Mouse (Mus musculus) stomach, postnatal 0 days (tissue): ENCODE data around the gene Vdr. TPM values are rescaled to one million over a fixed set of nuclear protein-coding genes. Genes with fewer than 3 reads are reported as not detected.
A peak's percentile ranks its signal among the peaks of the same experiment; 100 is the strongest.

Experiments
- ATAC-seq: fragments of 200-750 bp; cut with Nextera tagmentation; 2 replicates; pipeline ENCODE4 v1.8.0; 2017; ENCODE audit not compliant: low FRiP score, low TSS enrichment
- DNase-seq: peaks from one replicate; pipeline ENCODE4 v3.0.0-alpha.2; 2016; ENCODE audit warnings: low spot score
- H3K27ac ChIP-seq: fragments of 300-500 bp; sonication (generic); replicated peaks from 2 replicates; pipeline ENCODE4 v1.5.1; 2014; ENCODE audit warnings: mild to moderate bottlenecking, control low read depth
- H3K27me3 ChIP-seq: fragments of 300-500 bp; sonication (generic); 2 replicates; pipeline ENCODE4 v1.6.1; 2014; ENCODE audit warnings: low read length; ENCODE audit not compliant: control insufficient read depth, insufficient read depth
- H3K36me3 ChIP-seq: fragments of 300-500 bp; sonication (generic); 2 replicates; pipeline ENCODE4 v1.6.1; 2014; ENCODE audit warnings: low read length, mixed read lengths; ENCODE audit not compliant: control insufficient read depth, insufficient read depth
- H3K4me1 ChIP-seq: fragments of 300-500 bp; sonication (generic); replicated peaks from 2 replicates; pipeline ENCODE4 v1.6.1; 2014; ENCODE audit warnings: antibody characterized with exemption; ENCODE audit not compliant: control insufficient read depth, insufficient read depth
- H3K4me2 ChIP-seq: fragments of 300-500 bp; sonication (generic); replicated peaks from 2 replicates; pipeline ENCODE4 v1.6.1; 2014; ENCODE audit warnings: low read depth, mild to moderate bottlenecking, control low read depth, moderate library complexity
- H3K4me3 ChIP-seq: fragments of 300-500 bp; sonication (generic); 2 replicates; pipeline ENCODE4 v1.5.1; 2014; ENCODE audit warnings: low read depth, low read length, control low read depth
- H3K9ac ChIP-seq: fragments of 300-500 bp; sonication (generic); 2 replicates; pipeline ENCODE4 v1.6.1; 2014; ENCODE audit warnings: mild to moderate bottlenecking, low read length, control low read depth, mixed read lengths
- H3K9me3 ChIP-seq: fragments of 300-500 bp; sonication (generic); 2 replicates; pipeline ENCODE4 v1.6.1; 2016; ENCODE audit warnings: low read length; ENCODE audit not compliant: control insufficient read depth
- CTCF ChIP-seq: IDR thresholded peaks from 2 replicates; pipeline ENCODE4 v1.5.1; 2016; ENCODE audit warnings: antibody characterized with exemption, low read depth, mild to moderate bottlenecking, moderate library complexity
- EP300 ChIP-seq: optimal IDR thresholded peaks from 2 replicates; pipeline ENCODE3; 2016; ENCODE audit warnings: antibody characterized with exemption
- WGBS: fragments of 180-500 bp; shearing (Covaris S2); extraction: QIAGEN DNeasy Blood & Tissue Kit; methylation state at CpG from one replicate; pipeline ENCODE4 v1.1.7; 2014; 5-methylcytosine and 5-hydroxymethylcytosine counted together
- polyA plus RNA-seq: library from polyadenylated mRNA; unstranded; fragments of >200 nt; fragmentation: Nextera tagmentation; extraction: Ambion mirVana; gene quantifications from 2 replicates; pipeline ENCODE4 v1.2.1, GENCODE M21; 2015

Vdr gene
- polyA plus RNA-seq, 1 experiment from 2014 or later = 1.4 TPM

DNA sequence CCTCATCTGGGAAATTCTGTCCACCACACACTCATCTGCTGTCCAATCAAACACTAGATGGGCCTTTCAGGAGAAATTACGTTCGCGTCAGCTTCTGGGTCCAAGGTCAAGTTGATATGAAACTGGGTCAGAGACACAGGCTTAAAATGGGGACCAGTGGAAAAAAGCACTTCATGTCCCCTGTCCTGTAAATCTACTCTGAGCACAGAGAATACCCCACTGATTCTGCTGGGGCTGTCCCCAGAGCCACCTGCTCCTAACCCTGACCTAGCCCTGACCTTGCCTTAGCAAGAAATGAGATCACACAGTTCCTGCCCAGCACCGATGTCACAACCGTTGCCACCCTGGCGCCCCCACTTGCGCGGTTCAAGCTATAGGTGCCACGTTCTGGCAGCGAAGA lies 20.0 kb downstream of the Vdr start:
- Histone ChIP-seq H3K27me3 (no peaks in the 10 kb centered on the region), H3K9ac (no peak overlapping the region), H3K4me2 (no peak overlapping the region), H3K27ac (no peak overlapping the region), H3K4me3 (no peak overlapping the region), H3K9me3 (no peaks in the 10 kb centered on the region), H3K4me1 (no peaks in the 10 kb centered on the region), H3K36me3 (no peaks in the 10 kb centered on the region)
- DNase-seq (no peak), ATAC-seq (no peak)
- 88% methylated on average over 10 of the region's 10 CpGs for WGBS
- TF ChIP-seq CTCF = no peak
- TF ChIP-seq EP300 = no peak

DNA sequence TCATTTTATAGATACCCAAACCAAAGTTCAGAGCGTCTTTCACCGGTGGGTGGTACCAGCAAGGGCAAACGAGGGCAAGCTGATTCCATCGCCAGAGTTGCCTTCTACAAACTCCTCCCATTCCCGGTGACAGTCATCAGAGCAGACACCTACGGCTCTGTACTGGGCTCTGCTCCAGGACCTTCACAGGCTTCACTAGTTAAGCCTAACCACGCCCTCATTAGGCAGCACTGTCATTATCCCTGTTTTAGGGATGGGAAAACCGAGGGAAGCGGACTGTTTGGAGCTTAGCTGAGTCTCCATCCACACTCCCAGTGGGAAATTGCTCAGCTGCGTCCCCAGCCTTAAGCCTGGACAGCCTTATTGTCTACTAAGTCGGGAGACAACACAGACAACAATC lies 20.4 kb downstream of the Vdr start:
- Histone ChIP-seq H3K27ac (no peak overlapping the region), H3K27me3 (no peaks in the 10 kb centered on the region), H3K4me2 (no peak overlapping the region), H3K9ac (no peak overlapping the region), H3K4me3 (no peak overlapping the region), H3K9me3 (no peaks in the 10 kb centered on the region), H3K4me1 (no peaks in the 10 kb centered on the region), H3K36me3 (no peaks in the 10 kb centered on the region)
- no peak for TF ChIP-seq EP300
- no peak for DNase-seq
- WGBS = 52% methylated on average over 11 of the region's 11 CpGs
- ATAC-seq = peak; percentile 29; the same call in 1 of the 2 replicates

GRCm38 (mm10) chr15:97887541-97888016 lies 22.9 kb downstream of the Vdr start:
- Histone ChIP-seq H3K27me3 (no peaks in the 10 kb centered on the region), H3K4me2 (no peak overlapping the region), H3K9ac (no peak overlapping the region), H3K4me3 (no peak overlapping the region), H3K4me1 (no peaks in the 10 kb centered on the region), H3K27ac (no peak overlapping the region), H3K9me3 (no peaks in the 10 kb centered on the region), H3K36me3 (no peaks in the 10 kb centered on the region)
- WGBS = 73% methylated on average over 10 of the region's 10 CpGs
- ATAC-seq (no peak), DNase-seq (no peak)
- TF ChIP-seq CTCF (no peak), EP300 (no peak)

GRCm38 (mm10) chr15:97881423-97881822 lies 29.0 kb downstream of the Vdr start:
- H3K4me2 ChIP-seq = no peak overlapping the region
- ATAC-seq (no peak), DNase-seq (no peak)
- no peak for TF ChIP-seq CTCF
- no peak for TF ChIP-seq EP300
- no peak overlapping the region for H3K9ac ChIP-seq
- H3K36me3 ChIP-seq = no peaks in the 10 kb centered on the region
- 91% methylated on average over 8 of the region's 8 CpGs for WGBS
- no peaks in the 10 kb centered on the region for H3K27me3 ChIP-seq
- no peaks in the 10 kb centered on the region for H3K4me1 ChIP-seq
- no peak overlapping the region for H3K27ac ChIP-seq
- no peaks in the 10 kb centered on the region for H3K9me3 ChIP-seq
- no peak overlapping the region for H3K4me3 ChIP-seq

GRCm38 (mm10) chr15:97880441-97880840 lies 30.0 kb downstream of the Vdr start:
- 0 out of 2 replicates have a peak, but pooled peaks have one; percentile 39 for ATAC-seq
- H3K27me3 ChIP-seq = no peaks in the 10 kb centered on the region
- no peaks in the 10 kb centered on the region for H3K4me1 ChIP-seq
- WGBS = 64% methylated on average over 9 of the region's 9 CpGs
- no peak for DNase-seq
- TF ChIP-seq CTCF = no peak
- TF ChIP-seq EP300 = no peak
- no peak overlapping the region for H3K4me3 ChIP-seq
- H3K36me3 ChIP-seq = no peaks in the 10 kb centered on the region
- no peak overlapping the region for H3K27ac ChIP-seq
- H3K4me2 ChIP-seq = no peak overlapping the region
- H3K9ac ChIP-seq = no peak overlapping the region
- H3K9me3 ChIP-seq = no peaks in the 10 kb centered on the region

GRCm38 (mm10) chr15:97878696-97879328 lies 31.6 kb downstream of the Vdr start:
- no peak overlapping the region for H3K27ac ChIP-seq

More at GRCm38 (mm10) chr15:97878696-97879328, 31.6 kb downstream of the Vdr start:
- Histone ChIP-seq H3K4me3 (no peak overlapping the region), H3K36me3 (no peaks in the 10 kb centered on the region), H3K9me3 (no peaks in the 10 kb centered on the region), H3K9ac (no peak overlapping the region), H3K27me3 (no peaks in the 10 kb centered on the region), H3K4me2 (no peak overlapping the region), H3K4me1 (no peaks in the 10 kb centered on the region)
- ATAC-seq (no peak), DNase-seq (no peak)
- TF ChIP-seq EP300 (no peak), CTCF (no peak)
- WGBS = 50% methylated on average over 7 of the region's 7 CpGs
